Mouse (Mus musculus) midbrain, embryonic 14.5 days (tissue): ENCODE results near the gene G6pc. TPM values are rescaled to one million over a fixed set of nuclear protein-coding genes. Genes with fewer than 3 reads are reported as not detected.
"Not testable (repeated sequence)": the region's sequence is repeated elsewhere in the genome, so short reads cannot be mapped to it uniquely, and the experiment has no call there.

Source experiments
- ATAC-seq: fragments of 200-750 bp; cut with Nextera tagmentation; 2 replicates; pipeline ENCODE4 v1.8.0; 2017; ENCODE audit warnings: moderate number of reproducible peaks, moderate library complexity; ENCODE audit not compliant: low FRiP score, low TSS enrichment
- DNase-seq: peaks from one replicate; pipeline ENCODE4 v3.0.0-alpha.2; 2015
- H3K27ac ChIP-seq: fragments of 300-500 bp; sonication (generic); replicated peaks from 2 replicates; pipeline ENCODE4 v1.5.1; 2014; ENCODE audit warnings: mild to moderate bottlenecking, low read depth, low read length, moderate library complexity
- H3K27me3 ChIP-seq: fragments of 300-500 bp; sonication (generic); 2 replicates; pipeline ENCODE4 v1.6.1; 2014; ENCODE audit warnings: low read length, control low read depth, mixed read lengths; ENCODE audit not compliant: control insufficient read depth, insufficient read depth
- H3K36me3 ChIP-seq: fragments of 300-500 bp; sonication (generic); 2 replicates; pipeline ENCODE4 v1.6.1; 2014; ENCODE audit warnings: low read length, control low read depth; ENCODE audit not compliant: control insufficient read depth, insufficient read depth
- H3K4me1 ChIP-seq: fragments of 300-500 bp; sonication (generic); 2 replicates; pipeline ENCODE4 v1.6.1; 2014; ENCODE audit warnings: mild to moderate bottlenecking, antibody characterized with exemption, low read length, control low read depth; ENCODE audit not compliant: control insufficient read depth, insufficient read depth
- H3K4me2 ChIP-seq: fragments of 300-500 bp; sonication (generic); 2 replicates; pipeline ENCODE4 v1.6.1; 2014; ENCODE audit warnings: mild to moderate bottlenecking, low read length, moderate library complexity
- H3K4me3 ChIP-seq: fragments of 300-500 bp; sonication (generic); replicated peaks from 2 replicates; pipeline ENCODE4 v1.5.1; 2014; ENCODE audit warnings: low read depth, low read length
- H3K9ac ChIP-seq: fragments of 300-500 bp; sonication (generic); replicated peaks from 2 replicates; pipeline ENCODE4 v1.6.1; 2014; ENCODE audit warnings: mild to moderate bottlenecking, low read length, moderate library complexity
- H3K9me3 ChIP-seq: fragments of 300-500 bp; sonication (generic); 2 replicates; pipeline ENCODE4 v1.6.1; 2016; ENCODE audit warnings: low read length, control low read depth, mixed read lengths; ENCODE audit not compliant: control insufficient read depth
- WGBS: fragments of 180-500 bp; shearing (Covaris S2); extraction: QIAGEN DNeasy Blood & Tissue Kit; methylation state at CpG from one replicate; pipeline ENCODE4 v1.1.7; 2014; 5-methylcytosine and 5-hydroxymethylcytosine counted together
- polyA plus RNA-seq: library from polyadenylated mRNA; unstranded; fragments of >200 nt; fragmentation: Nextera tagmentation; extraction: Ambion mirVana; gene quantifications from 2 replicates; pipeline ENCODE4 v1.2.1, GENCODE M21; 2014

Gene G6pc
- polyA plus RNA-seq, 1 experiment from 2014 or later = not detected

DNA sequence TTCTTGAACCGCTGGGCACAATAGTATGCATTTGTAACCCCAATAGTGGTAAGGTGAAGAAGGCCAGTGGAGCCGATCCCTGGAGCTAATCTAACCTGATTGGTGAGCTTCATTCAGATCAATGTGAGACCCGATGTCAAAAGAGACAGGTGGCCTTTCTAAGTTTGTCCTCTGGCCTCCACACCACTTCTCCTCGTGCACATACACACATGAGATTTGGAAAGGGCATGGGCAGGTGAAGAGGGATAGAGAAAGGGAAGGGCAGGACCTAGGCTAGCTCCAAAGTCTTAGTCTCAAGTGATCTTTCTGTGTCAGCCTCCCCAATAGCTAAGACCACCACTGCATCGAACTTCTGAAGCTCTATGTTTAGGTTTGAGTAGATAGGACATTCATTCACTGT, 2.8 kb downstream of the G6pc start:
- no peak overlapping the region for H3K4me2 ChIP-seq
- 80% methylated on average over 5 of the region's 5 CpGs for WGBS
- DNase-seq (no peak), ATAC-seq (no peak)
- H3K36me3 ChIP-seq = no peaks in the 10 kb centered on the region
- no peak overlapping the region for H3K27ac ChIP-seq
- H3K27me3 ChIP-seq = no peaks in the 10 kb centered on the region
- no peaks in the 10 kb centered on the region for H3K4me1 ChIP-seq
- no peak overlapping the region for H3K4me3 ChIP-seq
- no peak overlapping the region for H3K9ac ChIP-seq
- H3K9me3 ChIP-seq = no peaks in the 10 kb centered on the region

- Histone ChIP-seq H3K27ac (no peak overlapping the region), H3K9ac (no peak overlapping the region), H3K9me3 (no peaks in the 10 kb centered on the region), H3K4me2 (no peak overlapping the region), H3K27me3 (no peaks in the 10 kb centered on the region), H3K4me1 (no peaks in the 10 kb centered on the region), H3K4me3 (no peak overlapping the region), H3K36me3 (no peaks in the 10 kb centered on the region)
- no peak for DNase-seq
- no peak for ATAC-seq
- 75% methylated on average over 7 of the region's 7 CpGs for WGBS
Observed at GRCm38 (mm10) chr11:101374421-101374938, 7.1 kb downstream of the G6pc start.

GRCm38 (mm10) chr11:101378196-101378595, 10.8 kb downstream of the G6pc start:
- H3K4me3 ChIP-seq, H3K4me2 ChIP-seq, H3K27me3 ChIP-seq, H3K27ac ChIP-seq, H3K9ac ChIP-seq, H3K36me3 ChIP-seq, H3K4me1 ChIP-seq, H3K9me3 ChIP-seq, DNase-seq, ATAC-seq: not testable (repeated sequence)
- 91% methylated on average over 8 of the region's 8 CpGs for WGBS

- Histone ChIP-seq H3K4me2 (no peak overlapping the region), H3K9me3 (no peaks in the 10 kb centered on the region), H3K4me1 (no peaks in the 10 kb centered on the region), H3K27me3 (no peaks in the 10 kb centered on the region), H3K27ac (no peak overlapping the region), H3K9ac (no peak overlapping the region), H3K4me3 (no peak overlapping the region), H3K36me3 (no peaks in the 10 kb centered on the region)
- WGBS = 86% methylated on average over 6 of the region's 6 CpGs
- no peak for DNase-seq
- ATAC-seq = no peak
Observed at GRCm38 (mm10) chr11:101378926-101379325, 11.6 kb downstream of the G6pc start.

- H3K36me3 ChIP-seq = no peaks in the 10 kb centered on the region
- ATAC-seq (no peak), DNase-seq (peak; percentile 23)
- H3K27me3 ChIP-seq = no peaks in the 10 kb centered on the region
- H3K27ac ChIP-seq = no peak overlapping the region
- WGBS = 1% methylated on average over 4 of the region's 4 CpGs
- H3K9ac ChIP-seq = no peak overlapping the region
- no peaks in the 10 kb centered on the region for H3K4me1 ChIP-seq
- H3K9me3 ChIP-seq = no peaks in the 10 kb centered on the region
- H3K4me3 ChIP-seq = no peak overlapping the region
- H3K4me2 ChIP-seq = no peak overlapping the region
Observed at GRCm38 (mm10) chr11:101381817-101382216, 14.5 kb downstream of the G6pc start.

GRCm38 (mm10) chr11:101395110-101395509, 27.7 kb downstream of the G6pc start:
- no peak for ATAC-seq
- Histone ChIP-seq H3K9me3 (no peaks in the 10 kb centered on the region), H3K4me1 (no peaks in the 10 kb centered on the region), H3K27me3 (no peaks in the 10 kb centered on the region), H3K27ac (no peak overlapping the region), H3K4me3 (no peak overlapping the region), H3K4me2 (no peak overlapping the region), H3K9ac (no peak overlapping the region), H3K36me3 (no peaks in the 10 kb centered on the region)
- 5% methylated on average over 8 of the region's 8 CpGs for WGBS
- DNase-seq = peak; percentile 90

- DNase-seq (no peak), ATAC-seq (no peak)
- Histone ChIP-seq H3K4me1 (0 out of 2 replicates have a peak, but pooled peaks cover 6% of the 10 kb centered on the region), H3K9ac (no peak overlapping the region), H3K36me3 (peaks cover 34% of the 10 kb centered on the region), H3K4me2 (no peak overlapping the region), H3K9me3 (no peaks in the 10 kb centered on the region), H3K27me3 (no peaks in the 10 kb centered on the region), H3K4me3 (no peak overlapping the region), H3K27ac (no peak overlapping the region)
- 88% methylated on average over 2 of the region's 2 CpGs for WGBS
Observed at GRCm38 (mm10) chr11:101415306-101415705, 47.9 kb downstream of the G6pc start.

GRCm38 (mm10) chr11:101416433-101417100, 49.2 kb downstream of the G6pc start:
- Histone ChIP-seq H3K9ac (peak overlapping the region; percentile 81), H3K27ac (peak overlapping the region; percentile 86), H3K4me2 (peak overlapping the region; percentile 67), H3K4me1 (0 out of 2 replicates have a peak, but pooled peaks cover 6% of the 10 kb centered on the region), H3K9me3 (no peaks in the 10 kb centered on the region), H3K36me3 (peaks cover 22% of the 10 kb centered on the region), H3K4me3 (peak overlapping the region; percentile 75), H3K27me3 (no peaks in the 10 kb centered on the region)
- DNase-seq = no peak
- WGBS = 3% methylated on average over 11 of the region's 11 CpGs
- ATAC-seq = peak; percentile 34; the same call in 1 of the 2 replicates
